Mouse (Mus musculus) hematopoietic stem cell, adult 5-6 weeks (primary cell): ENCODE results near the gene Lamb1. TPM values are rescaled to one million over a fixed set of nuclear protein-coding genes. Genes with fewer than 3 reads are reported as not detected.

ENCODE experiments used
- total RNA-seq: library from RNA; stranded (forward); fragments of 172-1452, 232-1000 nt; gene quantifications from 2 replicates; pipeline ENCODE4 v1.2.3, GENCODE M21; 2017

Gene Lamb1
- total RNA-seq, 1 experiment from 2014 or later, result not detected

Other genes starting within 250 kb of the Lamb1 start
- 6.2 and 8.3 TPM in 2 replicates for gene Fam110c, start 191.4 kb upstream of the Lamb1 start, total RNA-seq
- not detected in 2 replicates for gene Gm6993, start 24.5 kb upstream of the Lamb1 start, total RNA-seq
- 119 and 132 TPM in 2 replicates for gene Dld, start 86.2 kb downstream of the Lamb1 start, total RNA-seq
- gene Slc26a3, start 125.6 kb downstream of the Lamb1 start, total RNA-seq, result not detected in 2 replicates
- 9.4 and 9.7 TPM in 2 replicates for gene Cbll1, start 234.4 kb downstream of the Lamb1 start, total RNA-seq